Mouse (Mus musculus) 416B (cell line): ENCODE measurements around the gene Tgfbr1.

Experiments used
- DNase-seq: peaks from one replicate; pipeline ENCODE4 v3.0.0; 2011; ENCODE audit warnings: low read depth

Tgfbr1 gene

DNA sequence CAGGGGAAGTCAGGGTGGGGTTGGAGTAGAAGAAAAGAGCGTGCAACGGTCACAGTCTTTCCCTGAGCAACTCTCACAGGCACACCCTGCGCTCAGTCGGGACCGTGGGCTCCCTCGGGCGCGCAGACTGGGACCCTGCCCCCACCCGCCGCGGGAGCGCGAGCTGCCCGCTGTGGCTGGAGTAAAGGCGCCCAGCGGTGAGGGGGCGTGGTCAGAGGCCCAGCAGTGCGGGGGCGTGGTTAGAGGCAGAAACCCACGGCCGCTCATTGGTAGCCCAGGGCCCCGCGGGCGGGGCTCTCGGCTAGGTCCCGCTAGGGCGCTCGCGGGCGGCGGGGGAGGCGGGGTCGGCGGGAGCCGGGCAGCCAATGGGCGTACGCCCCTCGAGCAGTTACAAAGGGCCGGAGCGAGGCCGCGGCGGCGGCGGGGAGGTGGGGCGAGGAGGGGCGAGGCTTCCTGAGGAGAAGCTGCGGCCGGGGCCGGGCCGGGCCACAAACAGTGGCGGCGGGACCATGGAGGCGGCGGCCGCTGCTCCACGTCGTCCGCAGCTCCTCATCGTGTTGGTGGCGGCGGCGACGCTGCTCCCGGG is at the start of gene Tgfbr1:
Gene Tgfbr1 (plus strand): TSS at position 420 of the 586 bp plus-strand sequence.
- DNase-seq, result peak; percentile 96

DNA sequence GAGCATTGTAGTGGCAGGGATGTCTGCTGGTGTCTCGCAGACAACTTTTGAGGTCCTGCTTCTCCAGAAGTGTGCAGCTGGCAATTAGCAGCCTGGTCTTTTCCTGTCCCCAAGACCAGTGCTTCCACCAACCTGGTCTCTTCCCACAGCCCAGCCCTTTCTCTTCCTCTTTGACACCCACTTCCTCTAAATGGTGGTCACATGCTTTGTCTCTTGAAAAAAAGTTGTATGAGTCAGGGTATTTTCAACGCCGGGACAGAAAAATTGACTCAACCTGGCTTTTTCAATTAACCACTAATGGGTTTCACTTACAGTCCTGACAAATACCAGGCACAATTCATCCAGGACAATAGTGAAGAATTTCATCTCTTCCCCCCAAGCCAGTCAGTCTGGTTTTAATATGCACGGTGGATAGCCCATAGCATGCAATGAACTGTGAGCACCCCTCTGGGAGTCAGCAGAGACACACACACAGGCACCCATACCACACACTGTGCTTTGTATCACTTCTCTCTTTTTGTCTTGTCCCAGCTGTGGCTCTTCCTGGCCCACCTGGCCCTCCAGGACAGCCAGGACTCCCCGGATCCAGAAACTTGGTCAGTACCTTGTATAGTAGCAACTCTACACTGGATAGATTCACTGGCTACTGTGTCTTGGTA is 49.6 kb upstream of the Tgfbr1 start:
- DNase-seq, result peak; percentile 97

DNA sequence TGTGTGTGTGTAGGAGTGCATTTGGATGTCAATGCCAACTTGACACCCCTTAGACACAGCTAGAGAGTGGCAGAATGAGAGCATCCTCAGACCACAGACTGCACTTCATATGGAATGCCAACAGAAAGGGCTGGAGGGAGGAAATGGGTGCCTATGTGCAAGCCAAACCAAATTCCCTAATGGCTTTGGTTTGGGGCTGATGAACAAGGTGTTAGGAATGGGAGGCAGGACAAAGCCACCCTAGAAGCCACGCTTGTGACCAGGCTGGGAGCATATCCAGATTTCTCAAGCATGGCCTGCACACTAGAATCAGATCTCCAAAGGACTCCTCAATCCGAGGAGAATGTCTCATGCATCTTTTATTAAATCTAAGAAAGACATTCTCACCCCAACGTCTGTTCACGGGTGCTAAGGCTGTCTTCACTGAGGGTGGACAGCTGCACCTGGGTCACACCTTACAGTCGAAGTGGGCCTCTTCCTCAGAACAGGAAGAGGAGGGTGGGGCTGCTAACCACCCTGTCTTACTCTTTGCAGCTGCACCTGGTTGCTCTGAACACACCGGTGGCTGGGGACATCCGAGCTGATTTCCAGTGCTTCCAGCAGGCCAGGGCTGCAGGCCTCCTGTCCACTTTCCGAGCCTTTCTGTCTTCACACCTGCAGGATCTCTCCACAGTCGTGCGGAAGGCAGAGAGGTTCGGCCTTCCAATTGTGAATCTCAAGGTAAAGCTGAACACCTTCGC is 43.0 kb upstream of the Tgfbr1 start:
- no peak for DNase-seq

DNA sequence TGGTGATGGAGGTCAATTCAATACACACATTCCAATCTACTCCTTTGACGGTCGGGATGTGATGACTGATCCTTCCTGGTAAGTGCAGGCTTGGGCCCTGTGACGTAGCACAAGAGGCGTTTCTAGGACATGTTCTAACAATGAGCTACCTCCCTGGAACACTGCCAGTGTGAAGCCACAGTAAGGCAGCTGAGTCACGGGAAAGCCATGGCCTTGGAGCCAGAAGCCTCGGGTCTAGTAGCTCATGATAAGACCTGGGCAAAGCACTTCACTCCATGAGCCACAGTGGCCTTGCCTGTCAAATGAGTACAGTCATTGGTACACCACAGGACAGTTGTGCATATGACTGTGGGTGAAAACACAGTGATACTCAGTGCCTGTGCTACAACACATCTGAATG is 42.2 kb upstream of the Tgfbr1 start:
- DNase-seq, result peak; percentile 100

DNA sequence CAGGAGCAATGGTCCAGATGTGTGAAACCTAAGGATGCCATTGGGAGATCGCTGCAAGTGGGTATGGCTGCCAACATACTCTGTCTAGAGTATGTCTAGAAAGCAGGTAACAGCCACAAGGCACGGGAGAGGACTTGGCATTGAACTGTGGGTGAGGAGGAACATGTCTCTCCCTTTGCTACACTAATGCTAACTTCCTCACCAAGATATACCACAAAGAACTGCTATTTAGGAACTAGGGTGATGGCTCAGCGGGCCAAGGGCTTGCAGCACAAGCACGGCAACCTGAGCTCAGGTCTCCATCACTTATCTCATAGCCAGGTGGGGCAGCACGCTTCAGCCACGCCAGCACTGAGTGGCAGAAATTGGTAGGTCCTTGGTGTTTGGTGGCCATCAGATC is 41.6 kb upstream of the Tgfbr1 start:
- peak; percentile 45 for DNase-seq

DNA sequence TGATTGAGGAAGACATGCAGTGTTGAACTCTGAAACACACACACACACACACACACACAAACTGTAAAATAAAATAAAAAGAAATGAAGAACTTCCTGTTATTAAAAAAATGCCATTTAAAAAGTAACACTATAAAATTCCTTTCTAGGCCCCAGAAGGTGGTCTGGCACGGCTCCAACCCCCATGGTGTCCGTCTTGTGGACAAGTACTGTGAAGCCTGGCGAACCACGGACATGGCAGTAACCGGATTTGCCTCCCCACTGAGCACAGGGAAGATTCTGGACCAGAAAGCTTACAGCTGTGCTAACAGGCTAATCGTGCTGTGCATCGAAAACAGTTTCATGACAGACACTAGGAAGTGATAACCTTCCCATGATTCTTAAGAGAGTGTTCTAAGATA is 41.1 kb upstream of the Tgfbr1 start:
- DNase-seq, result peak; percentile 81

DNA sequence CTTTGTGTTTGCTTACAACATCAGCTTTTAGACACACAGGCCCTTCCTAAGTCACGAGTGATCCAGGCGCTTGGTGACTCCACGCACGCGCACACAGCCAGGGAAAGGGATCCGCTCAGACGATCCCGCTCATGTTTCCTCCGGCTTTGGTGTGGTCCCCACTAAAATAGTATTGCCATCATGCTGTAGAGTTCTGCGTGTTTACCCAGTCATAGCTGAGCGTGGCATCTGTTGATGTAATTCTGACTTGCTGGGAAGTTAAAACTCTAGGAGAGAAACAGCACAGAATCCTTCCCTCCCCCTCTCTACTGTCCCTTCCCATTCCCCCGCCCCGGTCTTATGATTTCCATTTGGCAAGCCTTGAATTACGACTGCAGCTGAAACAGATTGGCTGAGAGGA is 40.3 kb upstream of the Tgfbr1 start:
- DNase-seq, result no peak

DNA sequence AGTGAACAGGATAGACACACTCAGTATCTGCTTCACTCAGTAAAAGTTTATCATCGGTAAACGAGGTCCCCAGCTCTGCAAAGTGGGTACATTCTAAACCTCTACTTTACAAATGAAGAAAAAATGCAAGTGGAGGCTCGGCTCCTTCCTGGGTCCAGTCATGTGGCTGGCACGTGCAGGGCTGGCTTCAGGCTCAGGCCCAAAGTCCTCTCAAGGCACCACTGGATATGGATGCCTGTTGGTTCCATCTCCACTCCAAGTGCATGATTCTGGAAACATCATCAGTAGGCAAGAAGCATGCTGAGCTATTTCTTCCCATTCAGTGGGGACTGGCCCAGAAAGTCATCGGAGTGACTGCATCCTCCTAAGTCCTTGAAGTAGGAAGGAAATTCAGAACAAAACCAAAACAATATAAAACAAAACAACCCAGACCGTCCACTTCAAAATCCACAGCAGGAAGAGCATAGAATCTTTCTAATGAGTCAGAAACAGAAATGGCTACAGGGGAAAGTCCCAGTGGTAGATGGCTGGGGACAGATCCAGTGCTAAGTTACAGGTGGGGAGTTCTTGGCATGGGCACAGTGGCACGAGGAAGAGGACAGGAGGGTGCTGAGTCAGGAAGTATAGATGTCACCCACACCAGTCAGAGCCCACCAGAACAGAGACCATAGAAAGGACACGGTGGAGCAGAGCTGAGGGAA is 39.2 kb upstream of the Tgfbr1 start:
- peak; percentile 36 for DNase-seq

DNA sequence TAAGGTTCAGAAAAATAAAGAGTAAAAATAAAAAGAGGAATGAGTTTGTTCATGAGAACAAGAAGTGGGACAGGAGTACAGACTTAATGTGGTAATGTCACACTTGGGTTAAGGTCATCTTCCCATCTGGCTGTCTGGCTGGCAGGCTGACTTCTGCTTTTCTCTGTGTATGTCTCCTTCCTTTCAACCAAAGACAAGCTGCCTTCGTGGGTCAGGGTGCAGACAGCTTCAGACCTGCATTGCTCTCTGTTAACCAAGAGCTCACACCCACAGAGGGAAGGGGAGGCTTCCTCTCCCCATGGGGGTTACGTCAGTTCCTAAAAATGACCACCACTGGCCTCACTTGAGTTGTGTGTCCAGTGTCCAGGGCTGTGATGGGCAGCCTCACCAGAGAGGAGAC is 37.6 kb upstream of the Tgfbr1 start:
- peak; percentile 89 for DNase-seq

DNA sequence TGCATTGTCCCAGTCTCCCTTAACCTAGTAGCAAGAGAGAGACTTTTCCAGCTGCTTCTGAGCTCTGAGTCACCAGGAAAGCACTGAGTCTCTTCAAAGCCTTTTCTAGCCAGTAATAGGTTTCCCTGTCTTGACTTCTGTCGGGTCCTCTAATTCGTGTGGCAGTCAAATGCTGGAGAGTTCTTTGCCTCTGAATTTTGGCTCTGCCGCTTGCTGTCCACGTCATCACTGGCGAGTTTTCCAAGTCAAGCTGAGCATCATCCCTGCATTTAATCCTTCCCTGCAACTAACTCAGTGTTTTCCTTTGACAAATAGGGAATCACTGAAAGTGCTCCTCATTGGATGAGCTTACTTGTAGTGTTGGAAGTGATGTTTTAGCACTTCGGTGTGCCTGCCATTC is 36.6 kb upstream of the Tgfbr1 start:
- DNase-seq, result no peak

DNA sequence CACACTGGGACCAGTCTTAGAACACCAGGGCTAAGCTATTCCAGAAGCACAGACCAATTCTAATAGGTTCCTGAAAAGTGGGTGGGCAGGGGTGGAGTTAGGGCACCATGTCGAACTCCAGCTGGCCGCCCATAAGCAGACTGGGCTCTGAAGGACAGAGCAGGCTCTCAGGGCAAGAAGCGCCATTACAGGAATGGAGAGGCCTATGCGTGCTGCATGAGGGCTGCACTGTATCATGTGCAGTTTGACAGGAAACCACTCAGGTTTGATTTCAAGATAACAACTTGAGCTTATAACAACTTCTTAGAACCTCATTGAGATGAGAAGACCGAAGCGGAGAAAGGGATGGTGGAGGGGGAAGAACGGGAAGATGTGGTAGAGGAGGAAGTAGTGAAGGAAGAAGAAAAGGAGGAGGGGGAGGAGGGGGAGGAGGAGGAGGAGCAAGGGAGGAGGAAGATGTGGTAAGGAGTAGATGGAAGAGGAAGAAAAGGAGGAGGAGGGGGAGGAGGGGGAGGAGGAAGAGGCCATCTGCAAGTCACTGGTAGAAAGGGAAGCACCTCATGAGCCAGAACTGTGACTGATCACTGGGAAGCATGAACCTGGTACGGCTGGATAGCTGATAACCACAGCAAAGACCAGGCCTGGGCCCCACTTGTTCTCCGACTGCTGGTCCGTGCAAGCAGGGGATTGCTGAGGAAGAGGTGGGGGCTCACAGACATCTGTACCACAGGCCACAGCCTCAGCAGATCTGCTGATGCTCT is 33.3 kb upstream of the Tgfbr1 start:
- DNase-seq, result peak; percentile 94

DNA sequence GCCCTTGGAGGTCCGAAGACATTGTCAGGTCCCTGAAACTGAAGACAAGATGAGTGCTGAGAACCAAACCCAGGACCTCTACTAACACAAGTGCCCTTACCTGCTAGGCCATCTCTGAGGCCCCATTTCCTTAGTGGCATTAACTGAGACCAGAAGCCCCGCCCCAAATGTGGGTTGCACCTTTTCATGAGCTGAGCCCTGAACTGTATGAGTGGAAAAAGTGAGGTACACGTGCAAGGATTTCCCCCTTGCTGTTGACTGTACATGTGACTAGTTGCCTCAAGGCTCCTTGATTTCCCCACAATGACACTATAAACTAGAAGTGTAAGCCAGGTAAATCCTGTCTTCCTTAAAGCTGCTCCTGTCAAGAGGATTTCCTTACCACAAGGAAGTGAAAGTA is 30.7 kb upstream of the Tgfbr1 start:
- DNase-seq, result peak; percentile 44

DNA sequence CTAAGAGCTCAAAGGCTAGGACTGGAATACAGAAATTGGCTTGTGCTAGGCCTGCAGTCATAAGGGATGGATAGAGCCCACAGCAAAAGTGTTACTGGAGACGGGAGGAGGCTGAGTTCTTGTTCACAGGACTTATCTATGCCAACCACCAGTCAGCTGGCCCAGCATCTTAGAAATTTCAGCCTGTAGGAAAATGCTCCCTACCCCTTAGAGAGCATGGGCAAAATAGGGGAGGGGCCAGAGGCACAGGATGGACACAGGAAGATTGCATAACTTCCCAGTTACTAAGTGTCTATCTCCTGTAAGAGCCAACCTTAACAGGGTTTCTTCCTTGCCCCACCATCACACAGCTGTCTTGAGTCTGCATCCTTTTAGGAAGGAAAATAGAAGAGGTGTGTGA is 28.8 kb upstream of the Tgfbr1 start:
- peak; percentile 85 for DNase-seq

DNA sequence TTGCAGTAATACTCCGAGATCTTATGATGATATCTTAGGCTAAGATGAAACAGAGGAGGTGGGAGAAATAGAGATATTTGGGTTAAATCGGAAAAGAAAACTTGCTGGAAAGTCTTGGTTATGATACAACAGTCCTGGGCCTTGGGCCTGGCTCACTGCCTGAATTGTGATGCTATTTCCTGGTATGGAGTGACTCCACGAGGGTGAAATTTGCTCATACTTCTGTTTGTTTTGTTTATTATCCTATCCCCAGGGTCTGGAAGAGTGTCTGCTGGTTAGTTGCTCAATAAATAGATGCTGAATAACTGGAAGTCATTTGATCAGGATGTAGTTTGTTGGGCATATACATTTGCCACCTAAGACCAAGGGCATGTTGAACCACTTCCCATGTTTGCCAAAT is 25.2 kb upstream of the Tgfbr1 start:
- DNase-seq, result peak; percentile 40

DNA sequence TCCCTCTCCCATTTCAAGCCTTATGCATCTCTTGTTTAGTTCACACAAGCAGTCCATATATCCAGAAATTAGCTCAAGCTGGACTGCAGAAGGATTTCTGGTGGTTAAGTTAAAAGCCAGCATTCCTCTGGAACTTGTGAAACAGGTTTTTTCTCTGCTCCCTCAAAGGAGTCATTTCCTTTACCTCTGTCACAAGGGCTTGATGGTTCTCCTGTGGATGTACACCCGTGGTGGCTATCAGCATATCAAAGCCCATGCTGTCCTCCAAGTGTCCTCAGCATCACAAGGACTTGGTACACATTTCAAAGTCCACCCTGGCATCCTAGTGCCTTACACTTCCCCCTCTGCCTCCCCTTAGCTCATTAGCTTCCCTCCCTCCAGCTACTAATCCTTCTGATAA is 23.7 kb upstream of the Tgfbr1 start:
- DNase-seq, result no peak

DNA sequence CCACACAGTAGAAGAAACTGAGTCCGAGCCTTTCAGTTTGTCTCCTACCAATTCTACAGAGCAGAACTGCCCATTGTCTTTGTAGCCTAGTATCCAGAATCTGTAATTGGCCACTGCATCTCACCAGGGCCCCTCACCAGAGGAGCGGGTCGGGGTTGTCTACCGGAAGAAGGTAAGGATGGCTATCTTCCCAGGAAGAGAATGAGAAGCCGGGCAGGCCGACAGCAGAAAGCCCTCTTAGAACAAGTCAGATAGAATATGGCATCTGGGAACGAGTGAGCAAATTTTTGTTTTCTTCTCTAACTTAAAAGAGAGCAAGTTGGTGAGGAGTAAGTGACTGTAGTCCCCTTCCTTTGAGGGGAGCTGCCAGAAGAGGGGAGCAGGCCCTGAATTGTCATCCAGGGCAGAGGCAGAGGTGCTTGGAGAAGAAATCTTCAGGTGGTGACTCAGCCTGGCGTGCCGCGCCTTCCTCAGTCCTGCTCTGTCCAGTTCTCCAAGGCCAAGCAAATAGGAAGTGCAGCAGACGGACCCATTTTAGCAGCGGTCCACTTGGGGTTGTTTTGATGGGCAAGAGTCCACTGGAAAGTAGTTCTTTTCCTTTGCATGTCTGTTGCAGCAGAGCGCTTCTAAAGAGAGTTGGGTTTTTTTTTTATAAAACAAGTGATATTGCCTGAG is 22.5 kb upstream of the Tgfbr1 start:
- DNase-seq, result no peak

DNA sequence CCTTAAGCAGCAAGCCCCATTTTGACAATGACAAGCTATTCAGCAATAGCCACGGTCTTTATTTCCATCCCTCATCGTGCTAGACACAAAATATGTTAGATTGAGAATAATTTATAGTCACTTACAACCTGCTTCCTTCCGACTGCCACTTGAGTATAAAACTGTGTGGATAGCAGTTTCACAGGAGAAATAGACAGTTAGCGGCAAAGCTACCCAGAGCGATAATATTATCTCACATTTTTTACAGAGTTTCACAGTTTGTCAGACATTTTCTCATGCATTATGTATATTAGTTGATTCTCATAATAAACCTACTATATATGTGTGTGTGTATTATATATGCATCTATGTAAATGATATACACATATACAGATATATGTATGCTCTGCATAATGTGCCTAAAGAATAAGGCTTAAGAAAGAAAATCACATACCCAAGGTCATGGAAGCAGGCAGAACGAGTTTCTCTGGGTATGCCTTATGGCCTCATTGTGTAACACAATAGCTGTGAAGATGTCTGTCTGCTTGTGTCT is 20.1 kb upstream of the Tgfbr1 start:
- no peak for DNase-seq

DNA sequence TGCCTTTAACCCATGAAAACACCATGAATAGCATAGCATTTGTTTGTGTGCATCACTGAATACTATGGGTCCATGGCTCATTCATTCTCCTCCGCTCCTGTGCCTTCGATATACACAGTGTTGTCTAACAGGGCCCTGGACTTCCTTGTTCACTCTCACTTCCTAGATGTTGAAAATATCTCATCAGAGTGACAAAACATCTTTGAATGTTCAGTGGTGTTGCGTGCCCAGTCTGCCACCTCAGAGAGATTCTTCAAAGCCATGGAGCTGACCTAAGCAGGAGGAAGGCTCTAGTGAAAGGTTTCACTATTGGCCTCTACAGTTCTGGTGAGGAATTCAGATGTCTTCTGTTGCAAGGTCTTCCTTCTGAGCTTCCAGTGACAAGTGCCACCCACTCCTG is 19.5 kb upstream of the Tgfbr1 start:
- no peak for DNase-seq

DNA sequence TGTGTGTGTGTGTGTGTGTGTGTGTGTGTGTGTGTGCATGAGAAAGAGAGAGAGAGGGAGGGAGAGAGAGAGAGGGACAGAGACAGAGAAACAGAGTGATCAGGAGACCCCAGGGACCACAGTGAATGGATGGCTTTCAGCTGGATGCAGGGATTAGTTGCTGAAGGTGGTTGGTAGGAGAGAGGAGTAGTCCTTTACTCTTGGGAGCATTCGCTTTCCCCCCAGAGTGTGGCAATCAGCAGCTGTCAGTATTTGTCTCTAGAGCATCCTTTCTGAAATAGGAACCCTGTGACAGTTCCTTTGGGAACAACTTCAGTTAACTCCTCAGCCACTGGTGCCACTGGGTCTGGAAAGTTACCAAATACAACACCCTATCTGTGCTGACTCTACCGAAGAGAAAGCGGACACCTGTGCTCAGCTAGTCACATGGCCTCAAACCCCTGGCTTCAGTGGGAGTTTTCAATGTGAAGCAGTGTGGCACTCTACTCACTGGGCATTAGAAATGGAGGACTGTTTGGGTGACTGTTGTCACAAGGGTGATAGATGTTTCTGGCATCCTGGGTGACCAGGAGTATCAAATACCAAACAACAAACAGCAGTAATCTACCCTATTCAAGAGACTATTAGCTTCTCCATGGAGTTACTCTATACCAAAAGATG is 16.0 kb upstream of the Tgfbr1 start:
- no peak for DNase-seq

DNA sequence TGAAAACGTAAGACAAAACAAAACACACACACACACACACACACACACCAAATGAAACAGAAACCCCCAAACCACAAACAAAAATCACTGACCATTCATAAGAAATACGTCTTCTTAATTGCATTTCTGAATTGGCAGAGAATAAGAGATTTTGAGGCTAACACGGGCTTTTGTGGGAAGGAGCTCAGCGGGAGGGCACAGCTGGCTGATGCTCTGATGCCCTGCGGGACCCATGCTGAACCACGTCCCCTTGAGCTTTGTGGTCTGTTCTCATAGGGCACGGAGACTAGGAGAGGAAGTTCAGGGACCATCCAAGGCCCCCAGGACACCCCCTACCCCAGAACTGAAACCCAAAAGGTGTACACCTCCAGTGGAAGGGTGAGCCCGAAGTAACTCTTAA is 10.4 kb upstream of the Tgfbr1 start:
- no peak for DNase-seq

DNA sequence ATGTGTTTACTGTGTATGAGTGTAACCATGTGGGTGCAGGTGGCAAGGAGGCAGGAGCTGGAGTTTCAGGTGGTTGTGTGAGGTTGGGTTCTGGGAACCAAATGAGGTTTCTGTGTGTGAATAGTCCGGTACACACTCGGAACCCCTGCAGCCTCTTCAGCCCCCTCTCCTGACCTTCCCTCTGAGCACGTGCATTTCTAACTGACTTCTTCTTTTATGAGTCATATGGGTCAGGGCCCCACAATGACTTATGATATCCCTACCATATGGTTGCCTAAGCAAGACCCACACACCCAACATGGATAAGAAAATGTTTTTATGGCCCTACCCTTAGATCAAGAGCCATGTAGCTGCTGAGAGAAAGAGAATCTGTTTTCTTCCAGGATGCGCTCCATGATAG is 6.0 kb upstream of the Tgfbr1 start:
- peak; percentile 84 for DNase-seq
